Mouse (Mus musculus): ENCODE data around the gene Tmc2. TPM values are rescaled to one million over a fixed set of nuclear protein-coding genes. Genes with fewer than 3 reads are reported as not detected.

Tmc2 gene
- polyA plus RNA-seq, 1 experiment from 2014 or later = not detected

GRCm38 (mm10) chr2:130293486-130293885, 98.5 kb downstream of the Tmc2 start:
- Histone ChIP-seq H3K4me1 (ENCODE audit: control insufficient read depth, insufficient read depth, low read length) (peaks cover 4% of the 10 kb centered on the region; the same call in 1 of the 2 replicates), H3K27me3 (ENCODE audit: control insufficient read depth, insufficient read depth, low read length) (peaks cover 6% of the 10 kb centered on the region; the same call in 1 of the 2 replicates), H3K9ac (replicated peaks; ENCODE audit: low read length) (no peak overlapping the region), H3K4me2 (ENCODE audit: low read depth, low read length) (no peak overlapping the region), H3K36me3 (replicated peaks; ENCODE audit: control insufficient read depth, insufficient read depth, low read depth, low read length) (no peaks in the 10 kb centered on the region), H3K9me3 (replicated peaks; ENCODE audit: control insufficient read depth, low read length) (no peaks in the 10 kb centered on the region), H3K27ac (replicated peaks; ENCODE audit: low read depth, low read length) (no peak overlapping the region), H3K4me3 (ENCODE audit: low read depth, low read length) (no peak overlapping the region)
- DNase-seq (ENCODE audit: low spot score) (peak; percentile 45), ATAC-seq (replicated peaks; ENCODE audit: insufficient number of reproducible peaks, low FRiP score, low TSS enrichment, low read depth) (peak; percentile 51; the same call in 1 of the 2 replicates)
- WGBS = 3% methylated on average over 4 of the region's 4 CpGs

- 9% methylated on average over 20 of the region's 20 CpGs for WGBS
Observed at GRCm38 (mm10) chr2:130294218-130294935, 99.4 kb downstream of the Tmc2 start.

DNA sequence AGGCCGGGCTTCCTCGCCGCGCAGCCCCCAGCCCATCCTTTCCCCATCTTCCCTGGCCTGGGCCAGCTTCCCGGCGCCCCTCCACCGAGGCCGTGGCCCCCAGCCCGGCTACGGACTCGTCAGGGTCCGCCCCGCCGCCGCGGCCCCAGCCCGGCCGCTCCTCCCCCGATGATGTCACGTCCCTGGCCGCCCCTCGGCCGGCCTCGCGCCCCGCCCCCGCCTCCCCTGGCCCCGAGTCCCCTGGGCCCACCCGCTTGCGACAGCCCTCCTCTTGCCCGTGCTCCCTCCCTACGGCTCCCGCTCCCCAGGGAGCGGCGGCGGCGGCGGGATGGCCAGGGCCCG, 99.9 kb downstream of the Tmc2 start, which contains the start of gene Ebf4:
Ebf4 (plus strand) TSS at position 234 of the 342 bp plus-strand sequence.
- Histone ChIP-seq H3K36me3 (replicated peaks; ENCODE audit: control insufficient read depth, insufficient read depth, low read depth, low read length) (no peaks in the 10 kb centered on the region), H3K9me3 (replicated peaks; ENCODE audit: control insufficient read depth, low read length) (no peaks in the 10 kb centered on the region), H3K27me3 (ENCODE audit: control insufficient read depth, insufficient read depth, low read length) (peaks cover 6% of the 10 kb centered on the region; the same call in 1 of the 2 replicates), H3K27ac (replicated peaks; ENCODE audit: low read depth, low read length) (peak within 1 kb of the TSS; percentile 28; the same call in 1 of the 2 replicates), H3K4me1 (ENCODE audit: control insufficient read depth, insufficient read depth, low read length) (peaks cover 4% of the 10 kb centered on the region; the same call in 1 of the 2 replicates), H3K4me2 (ENCODE audit: low read depth, low read length) (peak within 1 kb of the TSS; percentile 87), H3K9ac (replicated peaks; ENCODE audit: low read length) (peak within 1 kb of the TSS; percentile 78), H3K4me3 (ENCODE audit: low read depth, low read length) (peak within 1 kb of the TSS; percentile 72)
- under 1% methylated on average over 21 of the region's 39 CpGs for WGBS
- ATAC-seq (replicated peaks; ENCODE audit: insufficient number of reproducible peaks, low FRiP score, low TSS enrichment, low read depth) = peak; percentile 54
- DNase-seq (ENCODE audit: low spot score) = peak; percentile 81

More at GRCm38 (mm10) chr2:130294218-130294935, 99.4 kb downstream of the Tmc2 start:
- Histone ChIP-seq H3K9ac (replicated peaks; ENCODE audit: low read length) (peak overlapping the region; percentile 78), H3K4me2 (ENCODE audit: low read depth, low read length) (peak overlapping the region; percentile 87), H3K9me3 (replicated peaks; ENCODE audit: control insufficient read depth, low read length) (no peaks in the 10 kb centered on the region), H3K4me1 (ENCODE audit: control insufficient read depth, insufficient read depth, low read length) (peaks cover 4% of the 10 kb centered on the region; the same call in 1 of the 2 replicates), H3K27me3 (ENCODE audit: control insufficient read depth, insufficient read depth, low read length) (peaks cover 6% of the 10 kb centered on the region; the same call in 1 of the 2 replicates), H3K27ac (replicated peaks; ENCODE audit: low read depth, low read length) (0 out of 2 replicates have a peak overlapping the region, but pooled peaks have one; percentile 28), H3K4me3 (ENCODE audit: low read depth, low read length) (peak overlapping the region; percentile 72), H3K36me3 (replicated peaks; ENCODE audit: control insufficient read depth, insufficient read depth, low read depth, low read length) (no peaks in the 10 kb centered on the region)
- ATAC-seq (replicated peaks; ENCODE audit: insufficient number of reproducible peaks, low FRiP score, low TSS enrichment, low read depth) (no peak), DNase-seq (ENCODE audit: low spot score) (no peak)

DNA sequence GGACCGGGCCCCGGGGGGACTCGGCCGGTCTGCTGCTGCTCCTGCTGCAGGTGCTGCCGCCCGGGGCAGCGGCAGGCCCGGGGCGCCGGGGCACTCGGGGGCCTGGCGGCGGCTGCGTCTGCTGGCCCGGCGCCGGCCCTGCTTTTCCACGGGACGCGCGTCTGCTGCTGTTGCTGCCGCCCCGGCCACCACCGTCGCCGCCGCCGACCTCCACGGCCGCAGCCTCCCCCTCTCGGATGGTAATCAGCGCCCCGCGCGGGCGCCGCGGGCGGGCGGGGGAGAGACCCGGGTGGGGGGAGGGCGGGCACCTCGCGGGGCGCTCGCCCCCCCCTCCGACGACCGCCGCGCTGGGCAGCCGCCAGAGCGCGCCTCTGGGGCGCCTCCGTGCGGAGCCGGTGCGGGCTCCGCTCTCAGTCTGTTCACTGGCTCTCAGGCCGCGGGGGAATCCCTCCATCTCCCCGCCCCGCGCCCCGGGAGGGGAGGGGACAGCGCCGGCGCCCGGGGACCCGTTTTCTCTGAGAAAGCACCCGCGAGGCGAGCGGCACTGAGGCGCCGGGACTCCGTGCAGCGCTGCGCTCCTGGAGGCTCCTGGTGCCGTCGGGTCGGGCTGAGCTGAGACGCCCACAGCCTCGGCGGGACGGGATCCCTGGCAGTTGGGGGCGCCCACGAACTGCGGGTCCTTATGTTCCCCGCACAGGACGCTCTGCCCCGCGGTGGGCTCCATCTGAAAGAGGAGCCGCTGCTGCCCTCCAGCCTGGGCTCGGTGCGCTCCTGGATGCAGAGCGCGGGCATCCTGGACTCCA, 100.5 kb downstream of the Tmc2 start:
- H3K27me3 ChIP-seq (ENCODE audit: control insufficient read depth, insufficient read depth, low read length) = peaks cover 6% of the 10 kb centered on the region; the same call in 1 of the 2 replicates
- WGBS = under 1% methylated on average over 70 of the region's 99 CpGs
- ATAC-seq (replicated peaks; ENCODE audit: insufficient number of reproducible peaks, low FRiP score, low TSS enrichment, low read depth) = peak; percentile 40

DNA sequence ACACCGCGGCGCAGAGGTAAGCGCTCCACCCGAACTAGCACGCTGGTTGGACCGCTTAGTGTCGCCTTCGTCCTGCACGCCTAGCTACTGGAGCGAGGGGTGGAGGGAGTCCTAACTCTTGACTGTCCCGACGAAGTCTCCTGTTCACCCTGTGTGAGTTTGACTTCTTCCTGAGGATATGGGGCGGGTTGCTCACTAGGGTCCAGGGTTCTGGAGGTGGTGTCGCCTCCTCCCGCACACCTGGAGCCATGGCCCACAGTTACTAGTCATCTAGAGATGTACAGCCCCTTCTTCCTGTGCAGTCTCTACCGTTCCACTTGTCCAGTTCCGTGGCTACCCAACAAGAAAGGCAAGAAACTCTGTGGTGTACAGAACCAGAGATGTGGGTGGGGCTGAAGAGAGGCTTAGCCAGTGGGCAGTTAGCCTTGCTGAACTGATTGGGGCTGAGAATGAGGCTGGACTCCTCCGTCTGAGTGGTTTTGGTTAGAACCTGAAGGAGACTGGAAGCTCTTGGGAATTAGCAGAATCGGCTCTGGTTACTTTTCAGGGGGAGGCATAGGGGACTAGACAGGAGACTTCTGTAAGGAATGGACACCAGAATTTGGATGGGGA, 101.2 kb downstream of the Tmc2 start:
- Histone ChIP-seq H3K27me3 (ENCODE audit: control insufficient read depth, insufficient read depth, low read length) (peaks cover 6% of the 10 kb centered on the region; the same call in 1 of the 2 replicates), H3K4me3 (ENCODE audit: low read depth, low read length) (peak overlapping the region; percentile 72), H3K36me3 (replicated peaks; ENCODE audit: control insufficient read depth, insufficient read depth, low read depth, low read length) (no peaks in the 10 kb centered on the region), H3K9ac (replicated peaks; ENCODE audit: low read length) (peak overlapping the region; percentile 78), H3K27ac (replicated peaks; ENCODE audit: low read depth, low read length) (no peak overlapping the region), H3K4me2 (ENCODE audit: low read depth, low read length) (peak overlapping the region; percentile 87), H3K9me3 (replicated peaks; ENCODE audit: control insufficient read depth, low read length) (no peaks in the 10 kb centered on the region), H3K4me1 (ENCODE audit: control insufficient read depth, insufficient read depth, low read length) (peaks cover 4% of the 10 kb centered on the region; the same call in 1 of the 2 replicates)
- peak; percentile 30 for DNase-seq (ENCODE audit: low spot score)
- peak; percentile 12 for ATAC-seq (replicated peaks; ENCODE audit: insufficient number of reproducible peaks, low FRiP score, low TSS enrichment, low read depth)
- WGBS = 3% methylated on average over 20 of the region's 20 CpGs

More for the DNA sequence above, 100.5 kb downstream of the Tmc2 start:
- peak; percentile 67 for DNase-seq (ENCODE audit: low spot score)
- H3K9ac ChIP-seq (replicated peaks; ENCODE audit: low read length) = peak overlapping the region; percentile 78
- no peaks in the 10 kb centered on the region for H3K36me3 ChIP-seq (replicated peaks; ENCODE audit: control insufficient read depth, insufficient read depth, low read depth, low read length)
- H3K9me3 ChIP-seq (replicated peaks; ENCODE audit: control insufficient read depth, low read length) = no peaks in the 10 kb centered on the region
- peaks cover 4% of the 10 kb centered on the region; the same call in 1 of the 2 replicates for H3K4me1 ChIP-seq (ENCODE audit: control insufficient read depth, insufficient read depth, low read length)
- H3K4me2 ChIP-seq (ENCODE audit: low read depth, low read length) = peak overlapping the region; percentile 87
- H3K27ac ChIP-seq (replicated peaks; ENCODE audit: low read depth, low read length) = no peak overlapping the region; the same call in 1 of the 2 replicates
- peak overlapping the region; percentile 72 for H3K4me3 ChIP-seq (ENCODE audit: low read depth, low read length)

DNA sequence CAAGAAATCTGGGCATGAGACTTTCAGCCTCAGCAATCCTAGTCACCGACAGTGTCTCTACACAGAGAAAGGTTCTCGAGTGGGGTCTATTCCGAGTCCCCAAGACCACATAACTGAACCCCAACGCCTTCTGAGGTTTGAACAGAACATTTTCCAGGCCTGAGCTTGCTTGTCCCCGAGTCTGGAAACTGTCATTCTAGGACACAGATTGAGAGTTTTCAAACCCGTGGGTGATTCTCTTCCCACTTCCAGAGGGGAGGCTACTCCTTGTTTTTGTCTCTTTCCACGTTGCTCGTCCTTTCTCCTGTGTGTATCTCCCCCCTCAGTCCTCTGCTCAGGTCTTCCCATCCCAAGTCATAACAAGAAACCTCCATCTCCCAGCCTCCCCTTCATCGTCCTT, 102.6 kb downstream of the Tmc2 start:
- Histone ChIP-seq H3K36me3 (replicated peaks; ENCODE audit: control insufficient read depth, insufficient read depth, low read depth, low read length) (no peaks in the 10 kb centered on the region), H3K4me2 (ENCODE audit: low read depth, low read length) (no peak overlapping the region), H3K4me3 (ENCODE audit: low read depth, low read length) (no peak overlapping the region), H3K4me1 (ENCODE audit: control insufficient read depth, insufficient read depth, low read length) (peaks cover 4% of the 10 kb centered on the region; the same call in 1 of the 2 replicates), H3K9me3 (replicated peaks; ENCODE audit: control insufficient read depth, low read length) (no peaks in the 10 kb centered on the region), H3K9ac (replicated peaks; ENCODE audit: low read length) (no peak overlapping the region), H3K27ac (replicated peaks; ENCODE audit: low read depth, low read length) (no peak overlapping the region), H3K27me3 (ENCODE audit: control insufficient read depth, insufficient read depth, low read length) (peaks cover 6% of the 10 kb centered on the region; the same call in 1 of the 2 replicates)
- ATAC-seq (replicated peaks; ENCODE audit: insufficient number of reproducible peaks, low FRiP score, low TSS enrichment, low read depth) (no peak), DNase-seq (ENCODE audit: low spot score) (no peak)
- WGBS = 76% methylated on average over 9 of the region's 9 CpGs

GRCm38 (mm10) chr2:130303014-130303413, 108.0 kb downstream of the Tmc2 start:
- ATAC-seq (replicated peaks; ENCODE audit: insufficient number of reproducible peaks, low FRiP score, low TSS enrichment, low read depth) (no peak), DNase-seq (ENCODE audit: low spot score) (no peak)
- Histone ChIP-seq H3K4me1 (ENCODE audit: control insufficient read depth, insufficient read depth, low read length) (no peaks in the 10 kb centered on the region), H3K27me3 (ENCODE audit: control insufficient read depth, insufficient read depth, low read length) (0 out of 2 replicates have a peak, but pooled peaks cover 2% of the 10 kb centered on the region), H3K4me2 (ENCODE audit: low read depth, low read length) (no peak overlapping the region), H3K9ac (replicated peaks; ENCODE audit: low read length) (no peak overlapping the region), H3K9me3 (replicated peaks; ENCODE audit: control insufficient read depth, low read length) (no peaks in the 10 kb centered on the region), H3K36me3 (replicated peaks; ENCODE audit: control insufficient read depth, insufficient read depth, low read depth, low read length) (no peaks in the 10 kb centered on the region; the same call in 1 of the 2 replicates), H3K27ac (replicated peaks; ENCODE audit: low read depth, low read length) (no peak overlapping the region), H3K4me3 (ENCODE audit: low read depth, low read length) (no peak overlapping the region)
- WGBS = 43% methylated on average over 4 of the region's 4 CpGs

Measured in embryonic facial prominence, embryonic 11.5 days (tissue).